Mouse (Mus musculus): ENCODE data around the gene Ddx1. TPM values are rescaled to one million over a fixed set of nuclear protein-coding genes. Genes with fewer than 3 reads are reported as not detected.

The Ddx1 gene
- total and polyA plus RNA-seq, 3 experiments: 75.8 to 242 (median 117) TPM

DNA sequence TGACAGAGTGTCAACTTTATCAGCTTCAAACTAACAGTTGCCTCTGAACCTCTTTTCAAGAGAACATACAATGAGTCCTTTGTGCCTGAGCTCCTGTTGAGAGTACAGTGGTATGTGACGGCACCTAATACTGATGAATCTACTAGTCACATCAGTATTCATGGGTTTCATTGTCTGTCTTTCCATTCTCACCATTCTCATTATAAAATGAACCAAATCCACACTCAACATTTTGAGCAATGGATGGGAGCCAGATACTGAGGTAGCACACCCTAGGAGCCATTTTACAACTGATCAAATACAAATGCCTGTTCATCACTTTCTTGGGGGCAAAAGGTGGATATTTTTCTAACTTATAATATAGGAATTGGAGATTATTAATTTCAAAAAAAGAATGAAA is 40.5 kb downstream of the Ddx1 start:
- H3K4me2 ChIP-seq (ENCODE audit: insufficient read depth, low read depth, poor library complexity, severe bottlenecking): no peak overlapping the region
- H3K9me3 ChIP-seq (replicated peaks; ENCODE audit: low read length): no peaks in the 10 kb centered on the region
- dilution Hi-C loops (cut with MboI; ENCODE audit: extremely low pct_ligation_motif_present, extremely low pct_unique_long_range_greater_than_20kb, low sequenced_read_pairs): no loop called here
- no peaks in the 10 kb centered on the region for H3K27me3 ChIP-seq (replicated peaks)
- no peak for DNase-seq (ENCODE audit: extremely low read depth)
- H3K36me3 ChIP-seq (replicated peaks in 1 of 2; ENCODE audit: control insufficient read depth in 1 of 2, insufficient read depth in 1 of 2, low read length in 1 of 2): no peaks in the 10 kb centered on the region
- no peak overlapping the region for H3K9ac ChIP-seq (ENCODE audit: insufficient read depth, low read depth)
- H3K4me1 ChIP-seq (ENCODE audit: control insufficient read depth in 1 of 2, insufficient read depth in 2 of 2): peaks cover 0 to 2% of the 10 kb centered on the region in 2 experiments; a peak in 2 of 4 replicates
- in situ Hi-C loops (cut with MboI; ENCODE audit: low pct_ligation_motif_present, low pct_unique_long_range_greater_than_20kb, low sequenced_read_pairs): loop anchor here (25.0 kb wide), 1 partner anchor 421 kb away; no protein-coding TSS in a partner anchor
- no peaks in the 10 kb centered on the region for H3K79me2 ChIP-seq (replicated peaks; ENCODE audit: control insufficient read depth, extremely low read depth, insufficient read depth, poor library complexity, severe bottlenecking)
- TF ChIP-seq USF1 (IDR thresholded peaks at IDR 0.05; ENCODE audit: low read depth, low read length): no peak
- TF ChIP-seq RAD21 (IDR thresholded peaks at IDR 0.05; ENCODE audit: low read depth, low read length): no peak
- no peak for TF ChIP-seq POLR2A (IDR thresholded peaks at IDR 0.05; ENCODE audit: low read depth, low read length)
- no peak for TF ChIP-seq CTCF (conservative IDR thresholded peaks at IDR 0.05 in 1 of 2, IDR thresholded peaks at IDR 0.05 in 1 of 2; ENCODE audit: low read depth in 2 of 2, low read length in 2 of 2)
- TF ChIP-seq MAZ (IDR thresholded peaks at IDR 0.05; ENCODE audit: low read depth, low read length): no peak
- no peak for TF ChIP-seq ETS1 (conservative IDR thresholded peaks at IDR 0.05; ENCODE audit: low read depth, low read length)
- no peak for TF ChIP-seq CHD2 (IDR thresholded peaks at IDR 0.05; ENCODE audit: low read length)
- TF ChIP-seq POLR2AphosphoS2 (IDR thresholded peaks at IDR 0.05; ENCODE audit: low read depth, low read length): no peak
- TF ChIP-seq MYC (IDR thresholded peaks at IDR 0.05; ENCODE audit: low read depth, low read length): no peak
- TF ChIP-seq IRF4 (IDR thresholded peaks at IDR 0.05; ENCODE audit: low read depth, low read length): no peak
- no peak for TF ChIP-seq MAFK (IDR thresholded peaks at IDR 0.05; ENCODE audit: insufficient replicate concordance, low read length)
- TF ChIP-seq MXI1 (IDR thresholded peaks at IDR 0.05; ENCODE audit: low read depth, low read length): no peak
- no peak overlapping the region for H3K27ac ChIP-seq (ENCODE audit: insufficient read depth, low read depth)
- no peak overlapping the region for H3K4me3 ChIP-seq (replicated peaks in 1 of 3; ENCODE audit: low read depth in 2 of 3, low read length in 2 of 3, poor library complexity in 1 of 3)

DNA sequence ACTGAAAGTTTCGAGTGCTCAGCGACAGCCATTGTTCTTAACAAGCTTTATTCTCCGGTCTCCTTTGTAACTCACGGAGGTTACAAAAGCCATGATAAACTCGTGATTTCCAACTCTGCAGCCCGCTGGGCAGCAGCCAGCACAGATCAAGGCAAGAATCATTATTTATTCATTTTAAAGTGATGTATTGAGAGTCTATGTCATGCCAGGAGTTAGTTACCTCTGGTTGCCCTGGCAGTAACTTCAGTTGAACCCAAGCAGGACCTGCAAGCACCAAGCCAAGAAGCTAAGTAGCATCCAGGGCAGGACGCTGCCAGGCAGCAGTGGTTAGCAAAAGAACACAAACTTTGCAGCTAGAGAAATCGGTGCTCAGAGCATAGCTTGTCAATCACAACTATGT is 41.9 kb downstream of the Ddx1 start:
- Histone ChIP-seq H3K27ac (ENCODE audit: insufficient read depth, low read depth) (no peak overlapping the region), H3K9me3 (replicated peaks; ENCODE audit: low read length) (no peaks in the 10 kb centered on the region), H3K79me2 (replicated peaks; ENCODE audit: control insufficient read depth, extremely low read depth, insufficient read depth, poor library complexity, severe bottlenecking) (no peaks in the 10 kb centered on the region), H3K36me3 (replicated peaks in 1 of 2; ENCODE audit: control insufficient read depth in 1 of 2, insufficient read depth in 1 of 2, low read length in 1 of 2) (no peaks in the 10 kb centered on the region), H3K27me3 (replicated peaks) (no peaks in the 10 kb centered on the region), H3K4me2 (ENCODE audit: insufficient read depth, low read depth, poor library complexity, severe bottlenecking) (no peak overlapping the region), H3K4me1 (ENCODE audit: control insufficient read depth in 1 of 2, insufficient read depth in 2 of 2) (peaks cover 0 to 8% of the 10 kb centered on the region in 2 experiments; a peak in 2 of 4 replicates), H3K4me3 (replicated peaks in 1 of 3; ENCODE audit: low read depth in 2 of 3, low read length in 2 of 3, poor library complexity in 1 of 3) (no peak overlapping the region), H3K9ac (ENCODE audit: insufficient read depth, low read depth) (no peak overlapping the region)
- DNase-seq (ENCODE audit: extremely low read depth): no peak
- in situ Hi-C loops (cut with MboI; ENCODE audit: low pct_ligation_motif_present, low pct_unique_long_range_greater_than_20kb, low sequenced_read_pairs) (loop anchor here (25.0 kb wide), 1 partner anchor 420 kb away; no protein-coding TSS in a partner anchor), dilution Hi-C loops (cut with MboI; ENCODE audit: extremely low pct_ligation_motif_present, extremely low pct_unique_long_range_greater_than_20kb, low sequenced_read_pairs) (no loop called here)
- TF ChIP-seq CTCF (conservative IDR thresholded peaks at IDR 0.05 in 1 of 2, IDR thresholded peaks at IDR 0.05 in 1 of 2; ENCODE audit: low read depth in 2 of 2, low read length in 2 of 2) (no peak), USF2 (conservative IDR thresholded peaks at IDR 0.05; ENCODE audit: low read depth, low read length) (no peak), SIN3A (IDR thresholded peaks at IDR 0.05; ENCODE audit: low read length) (no peak), ZNF384 (IDR thresholded peaks at IDR 0.05; ENCODE audit: low read depth, low read length) (no peak), UBTF (IDR thresholded peaks at IDR 0.05; ENCODE audit: low read depth, low read length) (no peak), MAFK (IDR thresholded peaks at IDR 0.05; ENCODE audit: insufficient replicate concordance, low read length) (no peak), RAD21 (IDR thresholded peaks at IDR 0.05; ENCODE audit: low read depth, low read length) (no peak), MEF2A (IDR thresholded peaks at IDR 0.05; ENCODE audit: borderline replicate concordance, low read depth, low read length) (no peak), E2F4 (IDR thresholded peaks at IDR 0.05; ENCODE audit: insufficient replicate concordance, low read depth, low read length) (no peak)

All from CH12.LX (cell line).